Mouse (Mus musculus) monocyte, adult 5-6 weeks (primary cell): ENCODE results near the gene Tcp10a. TPM values are rescaled to one million over a fixed set of nuclear protein-coding genes. Genes with fewer than 3 reads are reported as not detected.
A peak's percentile ranks its signal among the peaks of the same experiment; 100 is the strongest.
"Not testable (repeated sequence)": the region's sequence is repeated elsewhere in the genome, so short reads cannot be mapped to it uniquely, and the experiment has no call there.

Experiments
- ATAC-seq: fragments of 153-309, 156-312 bp; replicated peaks from 2 replicates; pipeline ENCODE4 v1.8.0; 2017; ENCODE audit warnings: mild to moderate bottlenecking; ENCODE audit not compliant: low TSS enrichment, insufficient number of reproducible peaks, severe bottlenecking, poor library complexity, low FRiP score
- total RNA-seq: library from RNA; stranded (forward); fragments of 200-1000, 200-491, 200-594 nt; gene quantifications from 3 replicates; pipeline ENCODE4 v1.2.3, GENCODE M21; 2017

The Tcp10a gene
- total RNA-seq = 4.6 TPM in 1 of 3 replicates, not detected in the others

DNA sequence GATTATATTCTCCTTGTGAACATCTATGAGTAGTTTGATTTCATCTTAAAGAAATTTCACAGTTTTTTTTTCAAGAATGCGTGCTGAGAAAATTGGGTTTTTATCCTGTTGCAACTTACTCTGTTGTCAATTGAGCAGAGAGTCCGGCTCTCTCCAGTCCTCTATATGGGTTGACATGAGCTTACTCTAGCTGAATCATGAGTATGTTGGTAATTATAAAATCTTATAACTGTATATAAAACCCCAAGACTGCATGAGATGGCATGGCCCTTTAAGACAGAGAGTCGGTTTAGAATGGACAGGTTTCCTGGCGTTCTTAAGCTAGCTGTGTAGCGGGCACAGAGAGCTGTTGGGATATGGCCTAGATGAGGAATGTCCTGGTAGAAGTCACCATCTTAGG, at the start of gene Tcp10a:
TSS of gene Tcp10a (plus strand) at position 301 of the 400 bp plus-strand sequence.
- ATAC-seq = not testable (repeated sequence)

DNA sequence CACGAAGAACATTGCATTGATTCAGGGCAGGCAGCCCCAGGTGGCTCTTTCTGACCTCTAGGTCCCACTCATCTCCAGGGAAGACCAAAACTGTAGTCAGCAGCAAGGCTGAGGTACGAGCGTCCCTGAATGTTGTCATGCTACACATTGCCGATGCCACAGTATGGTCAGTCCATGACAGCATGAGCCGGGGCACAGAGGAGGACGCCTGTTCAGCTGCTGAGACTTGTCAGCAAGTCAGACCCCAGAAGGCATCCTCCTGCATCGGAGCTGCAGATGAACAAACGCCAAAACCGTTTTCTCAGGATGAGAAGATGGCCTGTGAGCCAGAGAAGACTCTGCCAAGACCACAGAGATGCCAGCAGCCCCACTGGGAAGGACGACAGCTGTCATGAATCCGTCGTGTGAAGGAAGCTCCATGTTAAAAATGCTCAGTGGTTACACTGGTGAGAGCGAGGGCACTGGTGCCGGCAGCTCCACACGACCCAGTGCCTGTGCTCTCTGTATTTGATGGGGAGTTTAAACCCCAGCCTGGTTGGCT, 45.7 kb upstream of the Tcp10a start:
- ATAC-seq = no peak

DNA sequence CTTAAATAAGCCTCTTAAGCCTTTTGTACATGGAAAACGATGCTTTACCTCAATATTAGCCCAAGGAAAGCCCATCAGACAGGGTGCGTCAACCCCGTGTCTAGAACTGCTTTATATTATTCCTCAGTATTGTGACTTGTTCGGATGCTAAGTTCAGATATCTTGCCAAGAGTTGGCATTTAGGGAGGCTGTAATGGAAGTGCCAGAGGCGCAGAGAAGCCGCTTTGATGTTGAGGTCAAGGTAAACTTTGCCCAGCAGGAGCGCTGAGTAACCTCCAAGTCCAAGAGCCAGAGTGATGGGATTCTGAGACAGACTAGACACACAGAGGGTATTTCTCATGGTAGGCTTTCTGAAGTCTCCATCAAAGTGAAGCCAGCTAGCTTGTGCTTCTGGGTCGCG, 45.2 kb upstream of the Tcp10a start:
- ATAC-seq = no peak

DNA sequence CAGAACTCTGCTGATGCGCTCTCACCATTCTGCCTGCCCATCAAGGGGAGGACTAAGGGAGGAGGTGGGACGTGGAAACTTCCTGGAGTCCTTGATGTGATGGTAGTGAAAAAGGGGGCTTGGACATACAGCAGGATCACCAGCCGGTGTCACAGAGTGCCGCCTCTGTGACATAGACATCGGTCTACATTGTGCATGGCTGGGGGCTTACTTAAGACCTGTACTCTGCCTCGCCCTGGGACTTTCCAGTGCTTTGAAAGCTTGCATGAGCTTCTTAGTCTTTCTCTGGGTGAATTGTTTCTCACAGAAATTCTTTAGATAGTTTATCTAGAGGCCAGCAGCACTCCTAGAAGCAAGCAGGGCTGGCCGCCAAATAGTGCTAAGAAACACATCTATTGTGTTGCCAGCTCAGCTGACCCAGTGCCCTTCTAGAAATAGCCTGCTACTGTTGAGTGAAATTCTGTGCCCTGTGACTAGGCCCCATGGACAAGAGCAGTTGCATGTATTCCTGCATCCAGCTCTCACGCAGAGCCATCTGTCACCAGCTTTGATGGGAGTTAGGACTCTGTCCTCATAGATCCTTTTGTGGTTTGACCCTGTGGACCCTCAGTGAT, 40.0 kb upstream of the Tcp10a start:
- ATAC-seq = no peak

DNA sequence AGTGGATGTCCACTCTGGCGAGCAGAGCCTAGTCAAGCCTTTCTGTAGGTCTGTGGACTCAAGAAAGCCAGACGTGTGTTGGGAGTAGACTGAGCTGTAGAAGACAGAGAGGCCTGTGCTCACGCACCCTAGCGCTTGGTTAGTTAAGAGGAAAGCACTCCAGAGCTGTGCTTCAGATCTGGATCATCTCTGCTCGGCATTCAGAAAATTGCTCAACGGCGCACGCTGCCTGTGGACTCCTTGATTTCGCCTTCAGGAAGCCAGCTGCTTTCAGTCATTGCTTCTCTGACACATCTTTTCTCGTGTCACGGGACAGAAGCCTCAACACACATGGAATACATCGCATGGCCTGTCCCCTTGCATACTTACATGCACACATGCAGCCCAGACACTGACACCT, 39.2 kb upstream of the Tcp10a start:
- no peak for ATAC-seq

DNA sequence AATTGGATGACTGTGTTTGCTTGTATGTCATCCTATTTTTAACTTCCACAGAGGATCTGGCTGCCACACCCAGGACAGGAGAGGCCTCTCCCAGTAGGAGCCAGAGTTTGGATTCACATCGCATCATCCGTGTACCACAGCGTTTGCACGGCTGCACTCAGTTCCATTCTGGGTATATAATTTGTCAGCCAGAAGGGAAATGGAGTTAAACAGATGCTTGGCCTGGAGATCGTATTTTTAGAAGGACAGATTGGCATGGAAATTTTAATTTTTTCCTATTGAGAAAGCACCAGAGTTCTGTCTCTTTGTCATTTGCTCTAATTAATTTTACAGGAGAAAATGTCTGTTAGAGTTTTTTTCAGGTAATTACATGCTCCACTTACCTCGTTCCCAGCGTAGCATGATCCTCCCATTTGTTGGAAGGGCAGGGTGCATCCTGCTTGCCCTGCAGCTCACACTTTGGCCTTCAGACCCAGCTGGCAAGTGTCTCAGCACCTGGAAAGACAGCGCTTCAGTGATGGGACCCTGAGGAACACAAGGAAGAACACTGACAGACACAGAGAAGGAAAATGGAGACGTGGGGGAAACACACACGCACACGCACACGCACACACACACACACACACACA, 37.9 kb upstream of the Tcp10a start:
- no peak for ATAC-seq

DNA sequence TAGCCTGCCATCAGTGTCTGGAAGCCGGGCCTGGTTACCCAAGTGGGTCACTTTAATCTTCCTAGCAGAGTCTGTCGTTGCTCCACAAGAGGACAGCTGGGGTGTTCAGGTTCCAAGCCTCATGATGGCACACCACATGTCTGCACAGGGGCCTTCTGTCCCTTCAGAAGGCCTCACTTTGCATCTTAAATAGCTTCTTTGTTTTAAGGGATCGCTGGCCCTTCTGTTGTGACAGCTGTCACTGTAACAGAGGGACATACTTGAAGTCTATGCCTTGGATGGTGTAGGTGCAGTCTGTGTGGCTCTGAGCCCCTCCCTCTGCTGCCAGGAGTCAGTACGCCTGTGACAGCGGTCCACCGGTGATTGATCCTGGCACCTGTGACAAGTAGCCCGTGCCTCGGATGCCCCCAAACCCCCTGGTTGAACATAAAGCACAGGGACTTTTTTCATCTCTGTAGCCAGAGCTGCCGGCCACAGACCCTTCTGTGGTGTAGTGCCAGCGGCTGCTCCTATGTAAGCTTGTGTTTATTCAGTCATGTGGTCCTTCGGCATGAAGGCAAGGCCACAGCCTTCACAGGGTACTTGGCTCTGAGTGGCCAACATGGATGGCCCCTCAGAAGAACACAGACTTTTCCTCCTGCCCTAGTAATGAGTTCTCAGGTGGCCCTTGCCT, 32.3 kb upstream of the Tcp10a start:
- ATAC-seq = no peak

DNA sequence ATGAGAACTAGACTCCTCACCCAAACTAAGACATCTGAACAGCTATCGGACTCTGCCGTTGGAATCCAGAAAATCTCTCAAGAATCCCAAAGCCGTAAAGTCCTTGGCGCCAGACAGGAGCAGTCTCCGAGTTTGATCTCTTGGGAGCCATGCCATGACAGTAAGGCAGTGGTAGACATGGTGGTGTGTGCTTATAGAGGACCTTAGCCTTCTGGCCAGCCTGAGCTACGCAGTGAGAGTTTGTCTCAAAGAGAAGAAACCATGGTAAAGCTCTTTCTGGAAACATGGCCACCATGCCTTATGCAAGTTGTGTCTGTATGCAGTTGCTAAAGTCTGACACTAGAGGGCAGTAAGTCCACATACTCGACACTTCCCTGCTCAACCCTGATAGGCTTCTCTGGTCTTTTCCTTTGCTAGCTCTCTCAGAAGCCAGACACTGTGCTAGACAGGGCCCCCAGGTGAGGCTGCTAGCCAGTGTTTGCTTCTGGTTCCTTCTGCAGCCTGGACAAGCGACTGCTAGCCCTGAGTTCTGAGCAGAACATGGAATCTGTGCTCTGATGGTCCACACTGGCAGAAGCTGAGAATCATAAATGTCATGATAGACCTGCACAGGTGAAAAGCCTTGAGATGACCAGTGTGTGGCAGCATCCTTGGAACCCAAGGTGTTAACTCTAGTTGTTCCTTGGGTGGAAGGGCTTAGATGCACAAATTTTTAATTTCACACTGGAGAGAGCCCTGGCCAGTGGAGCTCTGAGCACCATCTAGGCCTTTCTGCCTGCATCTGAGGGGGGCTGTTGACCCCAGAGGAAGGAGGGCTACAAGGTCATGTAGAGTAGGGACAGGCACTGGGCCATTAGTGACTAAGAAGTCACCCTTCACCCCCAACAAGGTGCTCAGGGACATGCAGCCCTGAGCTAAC, 17.9 kb upstream of the Tcp10a start:
- ATAC-seq = peak; percentile 77

DNA sequence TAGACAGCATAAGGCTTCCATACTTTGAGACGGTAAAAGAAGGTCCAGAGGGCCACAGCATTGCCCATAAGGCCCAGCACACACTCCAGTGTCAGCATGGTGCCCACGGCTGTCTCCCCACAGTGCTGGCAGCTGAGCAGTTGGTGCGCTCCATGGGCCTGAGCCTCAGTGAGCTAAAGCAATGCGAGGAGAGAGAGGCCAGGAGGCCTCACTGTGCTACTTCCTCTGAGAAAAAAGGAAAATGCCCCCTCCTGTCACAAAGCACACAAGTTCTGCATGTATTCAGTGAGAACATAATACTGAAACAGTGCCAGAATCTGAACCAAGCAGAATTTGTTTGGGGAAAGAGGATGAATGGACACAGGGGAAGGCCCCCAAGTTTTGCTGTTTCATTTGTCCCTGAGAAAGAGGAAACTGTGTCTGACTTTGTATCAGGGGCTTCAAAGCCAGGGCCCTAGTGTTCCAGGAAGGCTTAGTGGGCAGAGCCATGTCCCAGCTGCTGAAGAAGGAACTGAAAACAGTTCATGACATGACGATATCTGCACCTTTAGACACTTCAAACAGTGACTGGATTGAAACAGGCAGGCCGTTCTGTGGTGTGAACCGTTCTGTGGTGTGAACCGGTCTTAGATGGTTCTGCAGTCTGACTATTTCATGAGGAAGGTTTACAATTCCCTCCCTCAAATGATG, 8.6 kb upstream of the Tcp10a start:
- ATAC-seq = peak; percentile 74

DNA sequence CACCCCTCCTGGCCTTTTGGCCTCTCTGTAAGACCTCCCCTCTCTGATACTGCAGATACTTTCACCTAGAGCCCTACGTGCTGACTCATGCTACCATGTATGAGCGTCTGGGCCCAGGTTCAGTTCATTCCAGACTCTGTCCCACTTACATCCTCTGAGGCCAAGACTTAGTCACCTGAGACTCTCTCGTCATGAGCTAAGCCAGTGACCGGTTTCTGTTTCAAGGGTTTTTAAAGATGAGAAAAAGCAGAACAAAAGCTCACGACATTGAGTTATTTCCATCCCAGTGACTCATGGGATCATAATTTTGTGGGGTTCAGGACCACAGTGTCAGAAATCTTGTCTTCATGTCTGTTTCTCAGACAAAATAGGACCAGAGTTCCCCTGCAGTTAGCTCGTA, 4.7 kb upstream of the Tcp10a start:
- not testable (repeated sequence) for ATAC-seq

DNA sequence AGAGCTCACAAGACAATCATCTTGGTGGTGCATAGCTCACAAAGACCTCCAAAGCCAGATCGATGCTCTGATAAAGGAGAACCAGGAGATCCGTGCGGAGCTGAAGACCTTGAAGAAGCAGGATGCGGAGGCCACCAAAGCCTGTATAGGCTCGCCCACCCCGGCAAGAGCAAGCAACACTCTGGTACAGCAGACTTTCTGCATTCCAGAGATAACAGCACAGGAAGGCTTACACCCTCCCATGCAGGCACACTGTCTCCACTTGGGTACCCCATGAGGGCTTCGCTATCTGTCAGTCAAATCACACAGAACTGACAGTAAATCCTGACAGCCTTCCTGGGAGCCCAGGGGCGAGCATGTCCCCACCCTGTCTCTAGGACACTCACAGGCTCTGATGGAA, 2.0 kb downstream of the Tcp10a start:
- ATAC-seq = not testable (repeated sequence)

DNA sequence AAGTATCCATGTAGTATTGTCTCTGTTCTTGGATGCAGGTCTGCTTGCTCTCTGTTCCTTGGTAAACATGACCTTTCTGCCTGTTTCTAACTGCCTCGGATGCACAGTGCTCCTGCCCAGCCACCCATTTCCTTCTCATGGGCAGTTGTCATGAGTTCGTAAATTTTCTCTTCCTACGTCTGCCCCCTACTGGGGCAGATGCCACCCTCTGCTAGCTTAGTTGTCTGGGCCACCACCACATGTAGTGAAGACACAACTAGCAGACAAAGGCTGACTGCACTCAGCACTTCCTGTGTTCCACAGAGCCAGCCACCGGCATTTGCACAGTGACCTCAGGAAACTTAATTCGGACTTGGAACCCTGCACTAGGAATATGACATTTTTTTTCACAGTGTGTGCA, 8.3 kb downstream of the Tcp10a start:
- not testable (repeated sequence) for ATAC-seq

DNA sequence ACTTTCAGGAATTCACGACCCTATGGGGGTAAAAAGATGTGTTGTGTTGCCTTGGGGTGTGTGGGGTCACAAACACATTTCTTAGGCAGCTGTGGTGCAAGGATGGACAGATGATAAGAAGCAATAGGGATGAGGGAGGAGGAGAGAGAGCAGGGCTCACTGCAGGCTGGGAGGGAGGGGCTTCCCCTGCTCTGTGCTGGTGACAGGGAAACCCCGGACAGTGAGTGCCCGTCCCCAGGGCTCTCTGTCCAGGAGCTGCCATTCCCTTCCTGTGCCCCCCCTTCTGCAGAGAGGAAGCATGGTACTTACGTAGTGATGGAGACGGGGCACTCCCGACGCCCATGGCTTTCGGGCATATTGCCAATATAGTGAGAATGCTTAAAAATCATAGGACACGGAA, 12.9 kb downstream of the Tcp10a start:
- 0 out of 2 replicates have a peak, but pooled peaks have one; percentile 32 for ATAC-seq

DNA sequence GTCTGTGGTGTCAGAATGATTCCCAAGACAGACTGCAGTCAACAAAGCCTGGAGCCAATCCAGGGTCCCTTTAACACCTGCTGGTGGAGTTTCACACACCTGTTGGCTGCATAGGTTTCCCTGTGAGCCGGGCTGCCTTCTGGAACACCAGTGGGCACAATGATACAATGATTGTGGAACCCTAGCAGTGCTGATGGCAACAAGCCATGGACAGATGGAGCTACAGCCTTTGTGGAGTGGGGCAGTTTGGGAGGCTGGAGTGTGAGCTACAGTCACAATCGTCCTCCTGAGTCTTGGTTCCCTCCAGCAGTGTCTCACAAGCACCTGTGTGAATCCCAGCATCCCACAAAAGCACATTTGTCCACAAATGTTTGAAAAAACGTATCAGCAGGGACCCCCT, 24.3 kb downstream of the Tcp10a start:
- ATAC-seq = not testable (repeated sequence)

DNA sequence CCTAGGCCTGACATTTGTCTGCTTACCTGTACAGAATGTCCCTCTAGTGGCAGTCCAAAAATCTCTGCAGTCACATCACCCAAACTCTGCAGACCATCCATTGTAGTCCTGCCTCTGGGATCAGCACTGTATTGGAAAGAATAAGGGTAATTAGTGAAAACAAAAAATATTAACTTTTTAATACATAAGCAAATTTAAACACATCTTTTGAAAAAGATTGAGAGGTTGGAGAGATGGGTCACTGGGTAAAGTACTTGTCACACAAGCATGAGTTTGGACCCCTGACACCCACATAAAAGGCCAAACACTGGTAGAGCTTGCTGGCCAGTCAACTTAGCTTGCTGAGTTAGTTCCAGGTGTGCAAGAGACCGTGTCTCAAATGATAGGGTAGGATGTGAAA, 28.1 kb downstream of the Tcp10a start, which contains the start of gene Ttll2:
TSS of gene Ttll2 (minus strand) at position 101 of the 400 bp plus-strand sequence.
- ATAC-seq = not testable (repeated sequence)

DNA sequence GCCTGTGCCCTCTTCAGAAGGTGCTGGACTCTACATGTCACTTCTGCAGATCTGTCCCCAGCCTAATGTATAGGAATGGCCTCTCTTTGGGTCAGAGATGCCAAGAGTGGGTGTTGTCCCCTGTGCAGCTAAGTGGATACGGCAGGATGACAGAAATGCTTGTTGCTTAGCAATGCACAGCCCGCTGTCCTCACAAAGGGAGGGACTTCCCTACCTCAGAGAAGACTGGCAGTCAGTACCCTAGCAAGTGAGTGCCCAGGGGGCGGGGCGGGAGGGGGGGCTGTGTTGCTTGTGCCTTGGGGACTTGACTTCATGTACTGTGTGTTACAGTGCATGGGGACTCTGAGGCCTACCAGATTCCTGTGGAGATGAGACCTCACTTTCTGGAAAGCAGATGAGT, 35.4 kb downstream of the Tcp10a start:
- not testable (repeated sequence) for ATAC-seq

DNA sequence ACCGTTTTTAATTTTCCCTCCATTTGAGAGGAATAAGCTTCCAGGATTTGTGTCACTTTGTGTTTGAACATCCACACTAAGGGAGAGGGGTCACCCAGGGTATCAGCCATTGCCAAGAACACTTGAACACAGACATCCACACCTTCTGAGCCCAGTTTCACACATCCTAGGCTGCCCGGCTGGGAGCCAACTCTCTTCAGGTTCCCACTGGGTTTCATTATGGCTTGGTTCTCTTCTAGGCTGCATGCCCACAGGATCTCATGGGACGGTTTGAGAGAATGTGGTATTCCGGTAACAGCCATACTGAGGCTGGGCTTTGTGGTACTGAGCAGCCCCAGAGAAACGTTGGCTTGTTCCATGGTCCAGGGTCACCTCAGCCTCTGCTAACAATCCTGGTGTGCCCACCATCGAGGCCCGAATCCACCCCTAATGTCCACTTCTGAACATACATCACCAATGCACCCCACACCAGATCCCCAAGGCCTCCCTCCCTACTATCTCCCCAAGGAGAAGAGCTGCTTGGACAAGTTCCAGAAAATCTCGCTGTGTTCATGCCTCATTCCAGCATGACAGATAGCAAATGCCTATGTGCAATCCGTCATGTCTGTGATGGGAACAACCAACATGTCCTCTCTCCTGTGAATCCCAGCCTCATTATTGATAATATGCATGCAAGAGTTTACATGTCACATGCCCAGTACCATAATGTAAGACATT, 36.5 kb downstream of the Tcp10a start:
- ATAC-seq = not testable (repeated sequence)

DNA sequence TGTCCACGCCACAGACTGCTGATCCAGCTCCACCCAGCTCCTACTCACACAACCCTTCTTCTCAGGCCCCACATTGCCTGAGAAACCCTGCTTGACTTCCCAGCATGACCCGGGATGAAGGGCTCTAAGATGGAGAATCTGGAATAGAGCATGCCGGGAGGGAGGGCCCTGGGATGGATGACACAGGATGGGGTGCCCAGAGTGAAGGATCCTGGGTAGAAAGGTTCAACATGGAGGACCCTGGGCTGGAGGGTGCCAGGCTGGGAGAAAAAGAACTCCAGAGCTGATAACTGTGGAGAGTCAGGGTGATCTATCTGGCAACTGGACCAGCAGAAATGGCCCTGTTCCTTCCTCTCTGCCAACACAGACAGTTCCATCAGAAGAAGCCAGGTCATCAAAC, 41.2 kb downstream of the Tcp10a start:
- not testable (repeated sequence) for ATAC-seq
